Mouse (Mus musculus): Measurements from ENCODE around the gene Ephb4. TPM values are rescaled to one million over a fixed set of nuclear protein-coding genes. Genes with fewer than 3 reads are reported as not detected.

Ephb4 gene
- polyA plus RNA-seq, 1 experiment from 2014 or later = 27.3 TPM

DNA sequence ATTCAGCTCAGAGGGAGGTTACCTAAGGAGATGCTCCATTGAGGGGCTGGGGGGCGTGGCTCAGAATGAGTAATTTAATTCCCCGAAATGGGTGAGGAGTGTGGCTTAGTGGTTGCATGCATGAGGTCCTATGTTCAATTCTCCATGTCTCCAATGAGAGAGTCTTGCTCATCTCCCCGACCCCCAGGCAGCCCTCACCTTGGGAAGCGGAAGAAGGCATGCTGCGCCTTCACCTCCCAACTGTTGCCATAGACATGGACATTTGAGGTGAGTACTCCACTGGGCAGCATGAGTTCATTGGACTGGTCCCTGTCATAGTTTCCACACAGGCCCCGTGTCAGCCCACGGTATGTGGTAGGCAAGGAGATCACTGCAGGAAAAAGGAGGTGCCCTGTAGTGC, 36.8 kb downstream of the Ephb4 start:
- no peak for ATAC-seq (replicated peaks; ENCODE audit: insufficient number of reproducible peaks, low FRiP score, low TSS enrichment)
- WGBS (ENCODE audit: insufficient replicate concordance) = 81% methylated on average over 7 of the region's 7 CpGs
- no peak overlapping the region for H3K9ac ChIP-seq (ENCODE audit: low read depth, low read length)

DNA sequence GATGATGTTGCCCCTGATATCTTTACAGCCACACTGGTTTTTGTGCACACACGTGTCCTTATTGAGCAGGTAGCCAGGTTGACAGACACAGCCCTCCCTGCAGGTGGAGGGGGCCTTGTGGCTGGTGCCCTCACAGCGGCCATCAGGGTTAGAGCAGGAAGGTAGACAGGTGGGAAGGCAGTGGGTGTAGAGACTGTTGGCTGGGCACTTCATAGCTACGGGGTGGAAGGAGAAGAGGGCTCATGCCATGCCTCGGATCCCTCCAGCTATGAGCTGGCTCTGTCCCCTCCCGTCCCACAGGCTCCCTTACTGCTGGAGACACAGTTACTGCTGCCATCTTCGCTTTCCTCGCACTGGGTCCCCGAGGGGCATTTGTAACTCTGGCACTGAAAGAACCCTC, 41.7 kb downstream of the Ephb4 start:
- peaks cover 4% of the 10 kb centered on the region; the same call in 1 of the 2 replicates for H3K27me3 ChIP-seq (ENCODE audit: control insufficient read depth, insufficient read depth, low read length)
- no peak overlapping the region for H3K9ac ChIP-seq (ENCODE audit: low read depth, low read length)
- ATAC-seq (replicated peaks; ENCODE audit: insufficient number of reproducible peaks, low FRiP score, low TSS enrichment) = no peak
- H3K27ac ChIP-seq (ENCODE audit: low read depth, low read length) = no peak overlapping the region
- WGBS (ENCODE audit: insufficient replicate concordance) = 71% methylated on average over 8 of the region's 8 CpGs
- H3K4me1 ChIP-seq (ENCODE audit: control insufficient read depth, insufficient read depth, low read length) = no peaks in the 10 kb centered on the region
- H3K4me2 ChIP-seq = no peak overlapping the region
- no peak overlapping the region for H3K4me3 ChIP-seq (ENCODE audit: low read depth, low read length)
- H3K36me3 ChIP-seq (ENCODE audit: control insufficient read depth, insufficient read depth, low read length) = no peaks in the 10 kb centered on the region
- H3K9me3 ChIP-seq (replicated peaks; ENCODE audit: control insufficient read depth, low read length) = no peaks in the 10 kb centered on the region

More for the DNA sequence above, 36.8 kb downstream of the Ephb4 start:
- Histone ChIP-seq H3K4me2 (no peak overlapping the region), H3K4me3 (ENCODE audit: low read depth, low read length) (no peak overlapping the region), H3K36me3 (ENCODE audit: control insufficient read depth, insufficient read depth, low read length) (no peaks in the 10 kb centered on the region), H3K27ac (ENCODE audit: low read depth, low read length) (no peak overlapping the region), H3K4me1 (ENCODE audit: control insufficient read depth, insufficient read depth, low read length) (no peaks in the 10 kb centered on the region), H3K27me3 (ENCODE audit: control insufficient read depth, insufficient read depth, low read length) (no peaks in the 10 kb centered on the region; the same call in 1 of the 2 replicates), H3K9me3 (replicated peaks; ENCODE audit: control insufficient read depth, low read length) (no peaks in the 10 kb centered on the region)

DNA sequence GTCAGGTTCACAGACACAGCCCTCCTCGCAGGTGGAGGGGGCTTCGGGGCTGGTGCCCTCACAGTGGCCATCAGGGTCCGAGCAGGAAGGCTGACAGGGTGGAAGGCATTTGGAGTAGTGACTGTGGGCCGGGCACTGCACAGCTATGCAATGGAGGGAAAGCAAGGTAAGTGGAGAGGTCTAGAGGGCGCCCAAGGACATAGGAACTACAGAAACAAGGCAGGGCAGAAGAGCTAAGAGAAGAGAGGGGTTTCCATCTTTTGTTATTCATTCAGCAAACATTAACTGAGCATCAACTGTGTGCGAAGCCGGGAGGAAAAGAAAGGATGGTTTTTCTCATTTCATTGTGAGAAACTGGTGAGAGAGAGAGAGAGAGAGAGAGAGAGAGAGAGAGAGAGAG, 44.5 kb downstream of the Ephb4 start:
- H3K4me1 ChIP-seq (ENCODE audit: control insufficient read depth, insufficient read depth, low read length) = no peaks in the 10 kb centered on the region
- H3K4me3 ChIP-seq (ENCODE audit: low read depth, low read length) = no peak overlapping the region
- H3K4me2 ChIP-seq = no peak overlapping the region
- no peak overlapping the region for H3K9ac ChIP-seq (ENCODE audit: low read depth, low read length)
- no peaks in the 10 kb centered on the region for H3K36me3 ChIP-seq (ENCODE audit: control insufficient read depth, insufficient read depth, low read length)
- no peak for ATAC-seq (replicated peaks; ENCODE audit: insufficient number of reproducible peaks, low FRiP score, low TSS enrichment)
- WGBS (ENCODE audit: insufficient replicate concordance) = 39% methylated on average over 7 of the region's 7 CpGs
- peaks cover 4% of the 10 kb centered on the region; the same call in 1 of the 2 replicates for H3K27me3 ChIP-seq (ENCODE audit: control insufficient read depth, insufficient read depth, low read length)
- H3K27ac ChIP-seq (ENCODE audit: low read depth, low read length) = no peak overlapping the region
- no peaks in the 10 kb centered on the region for H3K9me3 ChIP-seq (replicated peaks; ENCODE audit: control insufficient read depth, low read length)

DNA sequence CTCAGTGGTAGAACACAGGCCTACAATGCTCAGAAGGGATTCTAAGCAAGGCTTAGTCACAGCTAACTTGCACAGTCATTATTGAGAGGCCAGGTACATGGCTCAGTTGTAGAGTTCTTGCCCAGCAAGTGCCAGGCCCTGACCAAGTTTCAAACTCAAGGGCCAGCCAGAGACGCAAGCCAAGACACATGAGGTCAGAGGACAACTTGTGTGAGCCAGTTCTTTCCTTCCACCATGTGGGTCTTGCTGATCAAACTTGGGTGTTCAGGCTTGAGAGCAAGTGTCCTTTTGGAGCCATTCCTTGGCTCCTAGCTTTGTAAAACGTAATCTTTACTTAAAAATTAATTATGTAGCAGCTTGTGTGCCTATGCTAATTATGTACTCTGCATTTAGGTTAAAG, 54.2 kb downstream of the Ephb4 start:
- 0 out of 2 replicates have a peak, but pooled peaks cover 6% of the 10 kb centered on the region for H3K4me1 ChIP-seq (ENCODE audit: control insufficient read depth, insufficient read depth, low read length)
- WGBS (ENCODE audit: insufficient replicate concordance) = 76% methylated on average over 2 of the region's 2 CpGs
- ATAC-seq (replicated peaks; ENCODE audit: insufficient number of reproducible peaks, low FRiP score, low TSS enrichment) = no peak
- no peak overlapping the region for H3K4me2 ChIP-seq
- no peaks in the 10 kb centered on the region for H3K36me3 ChIP-seq (ENCODE audit: control insufficient read depth, insufficient read depth, low read length)
- H3K4me3 ChIP-seq (ENCODE audit: low read depth, low read length) = no peak overlapping the region
- no peaks in the 10 kb centered on the region for H3K27me3 ChIP-seq (ENCODE audit: control insufficient read depth, insufficient read depth, low read length)
- H3K9ac ChIP-seq (ENCODE audit: low read depth, low read length) = no peak overlapping the region
- H3K27ac ChIP-seq (ENCODE audit: low read depth, low read length) = no peak overlapping the region
- no peaks in the 10 kb centered on the region for H3K9me3 ChIP-seq (replicated peaks; ENCODE audit: control insufficient read depth, low read length)

DNA sequence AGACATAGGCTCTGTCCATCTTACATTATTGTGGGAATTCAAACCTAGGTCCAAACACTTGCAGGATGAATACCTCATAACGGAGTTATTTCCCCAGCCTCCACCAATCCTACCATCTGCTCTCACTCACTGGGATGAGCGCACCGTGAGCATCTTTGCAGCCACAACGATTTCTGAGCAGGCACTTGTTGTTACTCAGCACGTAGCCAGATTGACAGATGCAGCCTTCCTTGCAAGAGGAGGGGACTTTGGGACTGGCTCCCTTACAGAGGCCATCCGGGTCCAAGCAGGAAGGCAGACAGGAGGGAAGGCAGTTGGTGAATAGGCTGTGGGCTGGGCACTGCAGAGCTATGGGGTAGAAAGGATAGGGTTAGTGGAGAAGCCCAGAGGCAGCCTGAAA, 59.5 kb downstream of the Ephb4 start:
- Histone ChIP-seq H3K9ac (ENCODE audit: low read depth, low read length) (no peak overlapping the region), H3K4me1 (ENCODE audit: control insufficient read depth, insufficient read depth, low read length) (0 out of 2 replicates have a peak, but pooled peaks cover 6% of the 10 kb centered on the region), H3K4me2 (no peak overlapping the region), H3K9me3 (replicated peaks; ENCODE audit: control insufficient read depth, low read length) (no peaks in the 10 kb centered on the region), H3K4me3 (ENCODE audit: low read depth, low read length) (no peak overlapping the region), H3K36me3 (ENCODE audit: control insufficient read depth, insufficient read depth, low read length) (no peaks in the 10 kb centered on the region), H3K27ac (ENCODE audit: low read depth, low read length) (no peak overlapping the region), H3K27me3 (ENCODE audit: control insufficient read depth, insufficient read depth, low read length) (no peaks in the 10 kb centered on the region)
- 70% methylated on average over 6 of the region's 6 CpGs for WGBS (ENCODE audit: insufficient replicate concordance)
- no peak for ATAC-seq (replicated peaks; ENCODE audit: insufficient number of reproducible peaks, low FRiP score, low TSS enrichment)

DNA sequence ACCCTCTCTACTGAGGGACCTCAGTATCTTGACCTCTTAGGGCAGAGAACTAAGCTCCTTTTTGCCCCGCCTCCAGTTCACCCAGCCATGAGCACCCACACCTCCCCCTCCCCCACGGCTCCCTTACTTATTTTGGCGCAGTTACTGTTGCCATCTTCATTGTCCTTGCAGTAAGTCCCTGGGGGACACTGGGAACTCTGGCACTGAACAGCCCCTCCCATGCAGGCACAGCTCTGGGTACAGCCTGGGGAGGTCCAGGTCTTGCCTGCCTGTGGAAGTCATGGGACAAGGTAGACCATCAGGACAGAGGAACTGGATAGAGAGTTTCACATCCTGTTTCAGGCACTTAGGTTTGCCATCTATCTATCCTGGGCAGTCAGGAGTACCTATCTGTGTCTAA, 60.2 kb downstream of the Ephb4 start:
- Histone ChIP-seq H3K27me3 (ENCODE audit: control insufficient read depth, insufficient read depth, low read length) (no peaks in the 10 kb centered on the region), H3K9me3 (replicated peaks; ENCODE audit: control insufficient read depth, low read length) (no peaks in the 10 kb centered on the region), H3K9ac (ENCODE audit: low read depth, low read length) (no peak overlapping the region), H3K36me3 (ENCODE audit: control insufficient read depth, insufficient read depth, low read length) (no peaks in the 10 kb centered on the region), H3K27ac (ENCODE audit: low read depth, low read length) (no peak overlapping the region), H3K4me1 (ENCODE audit: control insufficient read depth, insufficient read depth, low read length) (0 out of 2 replicates have a peak, but pooled peaks cover 6% of the 10 kb centered on the region), H3K4me3 (ENCODE audit: low read depth, low read length) (no peak overlapping the region), H3K4me2 (no peak overlapping the region)
- WGBS (ENCODE audit: insufficient replicate concordance) = 60% methylated on average over 3 of the region's 3 CpGs
- ATAC-seq (replicated peaks; ENCODE audit: insufficient number of reproducible peaks, low FRiP score, low TSS enrichment) = no peak

DNA sequence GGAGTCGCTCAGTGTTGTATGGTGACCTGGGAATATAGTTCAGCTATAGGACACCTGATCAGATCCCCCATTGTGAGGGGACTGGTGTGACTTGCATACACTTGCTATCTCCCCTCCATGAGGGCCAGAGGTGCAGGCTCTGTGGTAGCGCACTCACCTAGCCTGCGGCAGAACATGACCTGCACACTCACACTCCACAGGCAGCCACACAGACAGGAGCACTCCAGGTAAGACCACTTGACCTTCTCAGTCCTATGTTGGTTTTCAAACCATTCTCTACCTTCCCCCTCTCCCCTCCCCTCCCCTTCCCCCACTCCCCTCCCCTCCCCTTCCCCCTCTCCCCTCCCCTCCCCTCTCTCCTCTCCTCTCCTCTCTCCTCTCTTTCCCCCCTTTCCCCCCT, 60.6 kb downstream of the Ephb4 start:
- no peak overlapping the region for H3K4me2 ChIP-seq
- H3K4me3 ChIP-seq (ENCODE audit: low read depth, low read length) = no peak overlapping the region
- no peaks in the 10 kb centered on the region for H3K36me3 ChIP-seq (ENCODE audit: control insufficient read depth, insufficient read depth, low read length)
- no peaks in the 10 kb centered on the region for H3K27me3 ChIP-seq (ENCODE audit: control insufficient read depth, insufficient read depth, low read length)
- no peak for ATAC-seq (replicated peaks; ENCODE audit: insufficient number of reproducible peaks, low FRiP score, low TSS enrichment)
- H3K9me3 ChIP-seq (replicated peaks; ENCODE audit: control insufficient read depth, low read length) = no peaks in the 10 kb centered on the region
- WGBS (ENCODE audit: insufficient replicate concordance) = 84% methylated on average over 3 of the region's 3 CpGs
- no peak overlapping the region for H3K9ac ChIP-seq (ENCODE audit: low read depth, low read length)
- no peak overlapping the region for H3K27ac ChIP-seq (ENCODE audit: low read depth, low read length)
- 0 out of 2 replicates have a peak, but pooled peaks cover 6% of the 10 kb centered on the region for H3K4me1 ChIP-seq (ENCODE audit: control insufficient read depth, insufficient read depth, low read length)

DNA sequence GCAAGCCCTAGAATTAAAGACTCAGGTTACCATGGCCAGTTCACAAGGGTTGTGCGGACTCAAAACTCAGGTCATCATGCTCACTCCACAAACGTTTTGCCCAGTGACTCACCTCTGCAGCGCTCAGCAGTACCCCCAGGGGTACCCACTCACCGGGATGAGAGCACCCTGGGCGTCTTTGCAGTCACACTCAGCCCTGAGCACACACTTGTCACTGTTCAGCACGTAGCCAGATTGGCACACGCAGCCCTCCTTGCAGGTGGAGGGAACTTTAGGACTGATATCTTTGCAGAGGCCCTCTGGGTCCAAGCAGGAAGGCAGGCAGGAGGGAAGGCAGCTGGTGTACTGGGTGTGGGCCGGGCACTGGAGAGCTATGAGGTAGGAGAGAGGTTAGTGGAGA, 61.3 kb downstream of the Ephb4 start:
- WGBS (ENCODE audit: insufficient replicate concordance) = 66% methylated on average over 8 of the region's 8 CpGs
- Histone ChIP-seq H3K4me1 (ENCODE audit: control insufficient read depth, insufficient read depth, low read length) (0 out of 2 replicates have a peak, but pooled peaks cover 6% of the 10 kb centered on the region), H3K27ac (ENCODE audit: low read depth, low read length) (no peak overlapping the region), H3K36me3 (ENCODE audit: control insufficient read depth, insufficient read depth, low read length) (no peaks in the 10 kb centered on the region), H3K4me2 (no peak overlapping the region), H3K9me3 (replicated peaks; ENCODE audit: control insufficient read depth, low read length) (no peaks in the 10 kb centered on the region), H3K9ac (ENCODE audit: low read depth, low read length) (no peak overlapping the region), H3K27me3 (ENCODE audit: control insufficient read depth, insufficient read depth, low read length) (no peaks in the 10 kb centered on the region), H3K4me3 (ENCODE audit: low read depth, low read length) (no peak overlapping the region)
- ATAC-seq (replicated peaks; ENCODE audit: insufficient number of reproducible peaks, low FRiP score, low TSS enrichment) = no peak

DNA sequence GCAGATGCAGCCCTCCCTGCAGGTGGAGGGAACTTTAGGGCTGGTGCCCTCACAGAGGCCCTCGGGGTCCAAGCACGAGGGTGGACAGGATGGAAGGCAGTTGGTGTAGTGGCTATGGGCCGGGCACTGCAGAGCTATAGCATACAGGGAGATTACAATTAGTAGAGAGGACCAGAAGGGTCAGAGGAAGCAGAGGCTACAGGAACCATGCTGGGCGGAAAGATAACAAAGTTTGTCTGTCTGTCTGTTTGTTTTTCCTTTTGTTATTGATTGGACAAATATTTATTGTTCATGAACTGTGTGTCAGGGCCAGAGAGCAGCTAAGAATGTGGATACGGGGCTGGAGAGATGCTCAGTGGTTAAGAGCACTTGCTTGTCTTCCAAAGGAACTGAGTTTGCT, 64.3 kb downstream of the Ephb4 start:
- H3K9me3 ChIP-seq (replicated peaks; ENCODE audit: control insufficient read depth, low read length) = no peaks in the 10 kb centered on the region
- no peak overlapping the region for H3K9ac ChIP-seq (ENCODE audit: low read depth, low read length)
- H3K27me3 ChIP-seq (ENCODE audit: control insufficient read depth, insufficient read depth, low read length) = no peaks in the 10 kb centered on the region
- 37% methylated on average over 5 of the region's 5 CpGs for WGBS (ENCODE audit: insufficient replicate concordance)
- no peaks in the 10 kb centered on the region for H3K4me1 ChIP-seq (ENCODE audit: control insufficient read depth, insufficient read depth, low read length)
- no peak for ATAC-seq (replicated peaks; ENCODE audit: insufficient number of reproducible peaks, low FRiP score, low TSS enrichment)
- H3K27ac ChIP-seq (ENCODE audit: low read depth, low read length) = no peak overlapping the region
- H3K4me3 ChIP-seq (ENCODE audit: low read depth, low read length) = no peak overlapping the region
- no peak overlapping the region for H3K4me2 ChIP-seq
- no peaks in the 10 kb centered on the region for H3K36me3 ChIP-seq (ENCODE audit: control insufficient read depth, insufficient read depth, low read length)

Data from heart, embryonic 11.5 days (tissue).